Mouse (Mus musculus) gastrocnemius, postnatal 10 days (tissue): ENCODE data around the gene Cntln. TPM values are rescaled to one million over a fixed set of nuclear protein-coding genes. Genes with fewer than 3 reads are reported as not detected.

Experiments used
- DNase-seq: peaks from one replicate; pipeline ENCODE4 v3.0.0; 2021; ENCODE audit warnings: mixed read lengths
- total RNA-seq, 2 experiments: library from RNA; stranded (reverse); gene quantifications; 2 replicates each; pipeline ENCODE4 v1.2.3; 2021

The Cntln gene
- total RNA-seq, 2 experiments from 2014 or later = 5.6 to 6.3 TPM

DNA sequence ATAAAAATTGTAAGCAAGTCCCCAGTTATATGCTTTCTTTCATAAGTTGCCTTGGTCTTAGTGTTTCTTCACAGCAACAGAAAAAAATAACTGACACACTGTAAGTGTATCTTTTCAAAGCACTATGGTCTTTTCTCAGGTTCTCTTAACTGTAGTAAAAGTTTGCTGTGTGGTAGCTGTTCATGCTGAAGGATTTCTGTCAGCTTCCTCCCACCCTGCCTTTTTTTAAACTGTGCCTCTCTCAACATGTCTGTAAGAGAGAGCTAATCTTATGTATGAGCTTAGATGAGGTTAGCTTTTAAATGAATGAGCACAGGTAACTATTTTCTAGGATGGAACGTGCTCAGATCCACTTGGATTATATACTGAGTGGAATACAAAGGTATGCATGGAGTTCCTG lies 170.5 kb downstream of the Cntln start:
- DNase-seq = no peak

DNA sequence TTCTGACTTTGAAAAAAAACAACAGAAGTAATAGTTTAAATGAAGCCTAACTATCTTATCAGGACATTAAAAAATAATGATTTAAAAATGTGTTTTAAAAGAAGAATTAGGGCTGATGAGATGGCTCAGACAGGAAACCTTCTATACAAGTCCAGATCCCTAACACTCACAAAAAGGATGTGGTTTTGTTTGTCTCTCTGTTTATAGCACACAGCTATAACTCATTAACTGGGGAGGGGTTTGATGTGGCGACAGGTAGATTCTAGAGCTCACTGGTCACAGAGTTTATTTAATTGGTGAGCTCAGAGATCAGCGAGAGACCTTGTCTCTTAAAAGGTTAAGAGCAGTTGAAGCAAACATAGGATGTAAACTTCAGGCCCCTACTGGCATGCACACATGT lies 175.5 kb downstream of the Cntln start:
- no peak for DNase-seq

DNA sequence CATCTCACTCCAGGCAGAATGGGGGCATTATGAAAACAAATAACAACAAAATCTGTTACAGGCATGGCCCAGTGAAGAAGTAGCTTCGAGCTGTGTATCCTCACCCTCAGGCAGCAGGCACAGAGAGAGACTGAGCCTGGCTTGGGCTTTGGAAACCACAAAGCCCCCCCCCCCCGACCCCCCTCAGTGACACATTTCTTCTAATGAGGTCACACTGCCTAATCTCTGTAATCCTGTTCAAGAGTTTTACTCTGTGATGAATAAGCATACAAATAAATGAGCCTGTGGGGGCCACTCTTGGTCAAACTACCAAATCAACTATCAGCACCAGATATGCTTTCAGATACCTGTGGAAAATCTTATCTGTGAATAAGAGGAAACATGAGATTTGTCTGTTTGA lies 177.6 kb downstream of the Cntln start:
- no peak for DNase-seq

DNA sequence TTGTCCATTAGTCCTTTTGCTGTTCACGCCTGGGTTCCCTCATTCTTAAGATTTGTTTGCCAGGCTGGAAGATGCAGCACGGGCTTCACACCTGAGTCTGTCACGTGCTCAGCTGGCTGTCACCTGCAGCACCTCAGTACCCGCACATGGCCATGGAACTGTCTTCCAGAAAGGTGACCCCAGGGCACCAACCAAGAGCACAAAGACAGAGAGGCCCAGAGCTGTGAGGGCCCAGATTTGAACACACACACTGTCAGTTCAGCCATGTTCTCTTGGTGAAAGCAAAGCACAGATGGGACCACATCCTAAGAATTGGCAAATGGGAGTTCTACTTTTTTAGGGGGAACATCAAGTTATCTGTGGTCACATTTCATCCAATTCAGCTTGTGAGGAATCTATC lies 211.9 kb downstream of the Cntln start:
- DNase-seq = no peak

DNA sequence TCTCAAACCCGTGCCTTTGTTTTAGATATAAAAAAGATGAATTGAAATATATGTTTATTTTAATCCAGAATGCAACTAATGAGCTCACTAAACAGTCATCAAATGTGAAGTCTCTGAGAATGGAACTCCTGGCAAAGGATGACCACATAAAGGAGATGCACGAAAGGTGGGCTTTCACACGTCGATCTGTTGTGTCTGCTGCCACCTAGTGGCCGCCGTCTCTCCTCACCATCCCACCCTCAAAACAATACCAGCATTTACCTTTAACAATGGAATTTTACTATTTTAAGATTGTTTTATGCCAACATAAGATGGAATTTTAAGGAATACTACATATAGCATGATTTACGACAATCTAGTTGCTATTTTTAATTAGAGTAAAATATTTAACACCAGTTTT lies 212.6 kb downstream of the Cntln start:
- peak; percentile 65 for DNase-seq

DNA sequence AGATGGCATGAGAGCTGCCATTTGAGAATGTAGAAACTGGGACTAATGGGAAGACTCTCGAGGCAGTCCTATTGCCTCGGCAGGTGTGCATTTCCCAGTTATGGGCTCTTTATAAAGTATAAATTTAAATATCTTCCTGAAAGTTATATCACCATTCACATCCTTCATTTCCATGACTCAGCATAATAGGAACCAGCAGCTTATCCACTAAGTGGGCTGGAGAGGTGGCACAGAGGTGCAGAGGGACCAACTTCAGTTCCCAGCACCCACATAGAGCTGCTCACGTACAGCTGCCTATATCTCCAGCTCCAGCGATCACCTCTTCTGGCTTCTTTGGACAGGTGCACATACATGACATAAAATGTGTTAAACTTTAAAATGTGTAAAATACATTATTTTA lies 218.1 kb downstream of the Cntln start:
- no peak for DNase-seq

DNA sequence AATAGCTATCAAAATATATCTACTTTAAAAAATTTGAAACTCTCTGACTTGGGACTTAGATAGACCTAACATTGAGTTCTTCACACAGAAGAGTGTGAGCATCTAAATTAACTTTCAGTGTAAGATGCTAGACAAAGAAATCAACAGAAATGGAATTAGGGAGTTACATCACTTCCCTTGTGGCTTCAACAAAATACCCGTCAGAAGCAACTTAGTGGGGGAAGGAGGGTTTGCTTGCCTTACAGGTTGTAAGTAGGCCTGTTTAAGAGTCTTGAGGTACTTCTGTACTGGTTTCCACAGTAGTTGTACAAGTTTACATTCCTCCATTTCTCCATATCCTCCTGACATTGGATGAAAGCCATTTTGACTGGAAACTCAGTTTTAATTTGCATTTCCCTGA lies 222.3 kb downstream of the Cntln start:
- no peak for DNase-seq

DNA sequence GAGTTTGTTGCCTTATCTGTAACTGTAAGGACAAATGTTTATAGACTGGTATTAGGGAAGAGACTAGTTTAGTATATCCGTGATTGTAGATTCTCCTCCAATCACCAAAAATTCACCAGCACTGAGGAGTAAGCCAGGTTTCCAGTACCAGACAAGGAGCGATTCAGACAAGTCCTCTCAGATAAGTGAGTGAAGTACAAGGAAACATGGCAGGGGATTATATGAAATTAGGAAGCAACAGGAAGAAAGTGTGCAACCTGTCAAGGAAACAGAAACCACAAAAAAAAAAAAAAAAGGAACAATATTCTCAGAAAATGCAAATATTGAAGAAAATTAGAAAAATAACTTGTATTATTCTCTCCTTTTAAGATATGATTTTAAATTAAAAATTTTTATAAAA lies 222.9 kb downstream of the Cntln start:
- DNase-seq = no peak

DNA sequence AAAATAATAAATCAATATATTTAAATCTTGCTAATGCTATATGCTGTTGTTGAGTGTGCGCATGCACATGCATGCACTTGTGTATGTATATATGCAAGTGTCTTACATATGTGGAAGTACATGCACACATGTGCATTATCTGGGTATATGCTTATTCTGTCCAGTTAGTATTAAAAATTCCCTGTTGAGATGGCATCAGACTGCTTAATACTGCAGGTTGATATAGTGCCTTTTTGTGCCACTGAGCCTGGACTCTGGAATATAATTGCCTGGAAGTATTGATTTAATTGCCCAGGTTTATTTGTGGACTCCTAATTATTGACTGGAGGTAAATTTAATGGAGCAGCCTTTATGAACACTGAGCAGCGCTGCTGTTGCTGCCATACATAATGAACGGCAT lies 236.2 kb downstream of the Cntln start:
- DNase-seq = no peak

DNA sequence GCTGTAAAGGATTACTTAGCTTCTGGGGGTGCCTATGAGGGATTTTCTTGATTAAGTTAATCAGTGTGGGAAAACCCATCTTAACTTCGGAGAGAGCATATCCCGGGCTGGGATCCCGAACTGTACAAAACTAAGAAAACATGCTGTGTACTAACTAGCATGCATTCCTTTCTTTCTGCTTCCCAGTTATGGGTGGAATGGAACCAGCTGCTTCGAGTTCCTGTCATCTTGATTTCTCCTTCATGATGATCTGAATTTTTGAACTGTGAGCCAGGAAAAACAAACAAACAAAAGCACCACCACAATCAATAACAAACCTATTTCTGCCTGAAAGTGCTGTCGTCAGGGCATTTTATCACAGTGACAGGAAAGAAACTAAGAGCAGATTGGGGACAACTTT lies 265.6 kb downstream of the Cntln start:
- no peak for DNase-seq

DNA sequence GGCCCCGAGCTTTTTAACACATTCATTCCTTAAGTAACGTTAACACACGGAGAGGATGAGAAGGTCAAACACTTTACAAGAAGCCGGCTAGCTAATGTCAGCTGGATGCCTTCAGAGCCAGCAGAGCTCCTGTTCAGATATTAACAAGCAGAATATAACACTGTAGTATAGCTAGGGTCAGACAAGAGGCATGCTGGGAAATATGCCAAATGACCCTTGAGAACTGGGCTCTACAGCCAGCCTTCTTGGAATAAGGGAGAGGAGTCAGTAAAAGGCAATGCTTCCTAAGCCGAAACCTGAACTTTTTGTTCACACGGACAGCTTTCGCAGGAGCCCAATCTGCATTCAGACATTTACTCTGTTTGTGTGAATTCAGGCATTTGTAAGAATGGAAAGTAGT lies 267.8 kb downstream of the Cntln start:
- DNase-seq = no peak

DNA sequence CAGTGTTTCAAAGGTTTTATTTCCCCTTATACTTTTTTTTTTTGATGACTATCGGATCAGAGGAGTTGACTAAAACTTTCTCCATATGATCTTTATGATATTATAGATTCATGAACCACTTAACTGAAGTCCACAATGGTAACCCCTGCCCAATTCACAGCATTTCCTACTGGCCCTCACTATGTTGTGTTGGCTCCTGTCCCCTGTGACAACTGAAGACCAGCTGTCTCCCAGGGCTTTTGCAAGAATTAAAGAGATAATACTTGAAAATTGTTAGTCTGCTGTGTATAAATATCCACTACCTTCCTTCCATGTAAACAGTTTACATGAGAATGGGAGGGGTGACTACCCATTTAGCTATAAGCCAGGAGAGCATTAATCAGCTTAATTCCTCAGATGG lies 270.3 kb downstream of the Cntln start:
- no peak for DNase-seq

DNA sequence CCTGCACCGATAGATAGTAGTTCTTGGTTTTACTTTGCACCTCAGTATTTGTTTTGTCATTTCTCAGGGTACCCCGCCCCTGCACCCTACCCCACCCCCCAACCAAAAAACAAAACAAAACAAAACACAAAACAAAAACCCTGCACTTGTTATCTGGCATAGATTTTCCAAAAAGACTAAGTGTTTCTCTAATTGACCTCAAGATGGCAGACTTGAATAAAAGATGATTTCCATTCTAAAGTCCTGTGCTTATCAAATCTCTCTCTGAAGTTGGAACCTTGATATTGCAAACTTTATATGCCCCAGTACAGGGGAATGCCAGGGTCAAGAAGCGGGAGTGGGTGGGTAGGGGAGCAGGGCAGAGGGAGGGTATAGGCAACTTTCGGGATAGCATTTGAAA lies 277.0 kb downstream of the Cntln start:
- no peak for DNase-seq

DNA sequence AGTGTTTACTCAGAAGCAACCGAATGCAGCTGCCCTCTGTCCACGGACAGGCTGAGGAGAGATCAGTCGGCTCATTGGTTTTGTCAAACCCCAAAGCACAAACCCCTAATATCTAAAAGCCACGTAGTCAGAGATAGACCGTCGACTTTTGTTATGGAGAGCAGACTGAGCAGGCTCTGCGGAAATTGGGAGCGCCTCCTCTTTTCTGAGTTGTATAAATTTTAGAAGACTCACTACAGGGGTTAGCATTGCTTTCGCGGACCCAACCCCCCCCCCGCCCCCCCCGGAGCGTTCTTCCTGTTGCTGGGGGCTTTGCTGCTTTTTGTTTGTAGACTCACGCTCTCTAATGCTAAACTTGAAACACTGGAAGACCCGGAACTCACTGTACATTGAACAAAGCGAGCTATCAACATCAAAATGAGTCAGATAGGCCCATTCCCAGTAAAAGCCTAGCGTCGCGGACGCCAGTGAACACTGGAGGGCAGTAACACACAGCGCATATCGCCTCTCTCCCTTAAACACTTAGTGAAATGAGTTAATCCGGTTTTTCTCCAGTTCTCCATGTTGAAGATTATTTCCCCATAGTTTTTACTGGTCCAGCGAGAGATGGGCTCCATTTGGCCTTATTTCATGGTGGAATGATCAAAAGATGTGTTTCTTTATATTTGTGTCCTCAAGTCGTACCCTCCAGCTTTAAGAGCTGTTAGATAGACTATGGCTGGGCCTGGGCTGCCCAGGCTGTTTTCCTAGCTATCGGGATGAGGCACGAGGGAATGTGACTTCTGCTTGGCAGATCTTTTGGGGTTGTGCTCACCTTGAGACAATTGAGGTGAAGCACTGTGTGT lies 278.6 kb downstream of the Cntln start:
- DNase-seq = peak; percentile 44

DNA sequence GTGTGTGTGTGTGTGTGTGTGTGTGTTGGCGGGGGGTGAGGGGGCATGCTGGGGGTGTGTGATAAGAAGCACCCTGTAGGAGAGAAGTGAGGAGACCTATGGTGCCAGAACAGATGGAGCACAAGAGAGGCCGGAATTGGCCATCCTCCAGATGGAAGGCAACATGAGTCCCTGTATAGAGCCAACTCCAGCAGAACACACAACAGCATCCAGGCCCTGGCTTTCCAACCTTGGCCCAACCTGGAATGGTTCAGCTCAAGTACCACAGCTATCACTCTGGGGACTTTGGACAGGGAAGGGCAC lies 279.2 kb downstream of the Cntln start:
- no peak for DNase-seq

DNA sequence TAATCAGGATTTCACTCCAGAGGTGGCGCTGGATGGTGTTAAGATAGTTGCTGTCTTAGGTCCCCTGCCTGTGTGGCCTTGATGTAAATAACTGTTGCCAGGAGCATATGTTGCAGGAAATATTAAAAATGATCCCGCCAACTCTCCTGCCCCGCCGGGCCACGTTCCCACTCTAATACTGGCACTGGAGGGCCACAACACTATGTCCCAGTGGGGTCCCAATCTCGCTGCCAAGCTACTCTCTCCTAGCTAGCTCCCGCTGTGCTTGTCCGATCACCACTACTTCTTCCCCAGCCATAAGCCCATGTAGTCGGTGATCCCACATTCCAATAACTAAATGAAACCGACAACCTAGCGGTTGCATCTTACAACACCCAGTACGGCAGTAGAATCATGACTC lies 283.9 kb downstream of the Cntln start:
- DNase-seq = no peak

DNA sequence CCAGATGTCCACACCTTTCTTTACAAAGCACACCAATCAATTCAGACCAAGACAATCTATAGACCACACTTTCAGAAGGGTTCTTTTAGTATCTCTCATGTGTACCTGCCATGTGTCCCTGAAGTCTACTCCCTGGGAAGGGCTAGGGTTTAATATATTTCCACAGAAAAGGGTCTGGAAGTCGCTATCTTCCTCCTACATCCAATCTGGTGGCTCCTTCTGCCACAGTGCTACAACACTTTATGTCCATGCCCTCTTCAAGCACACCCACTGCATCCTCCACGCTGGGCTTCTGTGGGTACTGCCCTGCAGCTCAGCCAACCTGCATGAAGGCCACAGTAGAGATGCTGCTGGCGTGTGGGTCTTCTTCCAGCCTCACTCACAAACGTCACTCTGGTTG lies 291.4 kb downstream of the Cntln start:
- no peak for DNase-seq

DNA sequence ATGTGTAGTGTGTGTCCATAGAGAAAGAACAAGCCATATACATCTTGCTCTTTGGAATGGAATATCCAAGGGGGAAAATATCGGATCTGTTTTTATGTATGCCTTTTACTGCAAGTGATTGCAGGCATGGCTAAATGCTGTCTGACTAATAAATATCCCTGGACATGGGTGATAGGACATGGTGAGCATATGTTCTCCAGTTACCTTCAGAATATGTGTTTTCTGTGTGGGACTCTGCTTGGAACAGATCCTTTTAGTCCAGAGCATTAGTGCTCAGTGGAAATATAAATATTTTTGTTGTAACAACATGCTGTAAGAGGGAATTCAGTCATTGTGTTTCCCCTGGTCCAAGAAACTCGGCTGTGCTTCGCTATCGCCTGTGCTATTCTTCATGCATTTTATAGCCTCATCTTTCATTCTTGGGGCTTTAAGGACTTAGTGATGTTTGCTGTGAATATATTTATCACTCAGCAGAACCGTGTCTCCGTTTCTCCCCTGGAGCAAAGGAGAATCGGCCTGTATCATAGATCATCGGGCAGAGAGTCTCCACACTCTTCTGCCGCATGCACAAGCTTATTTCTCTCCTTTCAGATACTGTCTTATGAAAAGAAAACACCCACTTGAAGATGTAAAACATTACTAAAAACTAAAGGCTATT lies 294.4 kb downstream of the Cntln start:
- DNase-seq = no peak

Other genes starting within 250 kb of the Cntln start
- gene Bnc2, start 209.0 kb upstream of the Cntln start, total RNA-seq = 10 to 100 TPM in 1 of 2 experiments, 1 to 10 TPM in 1; 8.0 to 11.0 TPM